Mouse (Mus musculus): ENCODE results near the gene Tmtc4. TPM values are rescaled to one million over a fixed set of nuclear protein-coding genes. Genes with fewer than 3 reads are reported as not detected.

Gene Tmtc4
- polyA plus RNA-seq, 1 experiment from 2014 or later = 50.6 TPM

DNA sequence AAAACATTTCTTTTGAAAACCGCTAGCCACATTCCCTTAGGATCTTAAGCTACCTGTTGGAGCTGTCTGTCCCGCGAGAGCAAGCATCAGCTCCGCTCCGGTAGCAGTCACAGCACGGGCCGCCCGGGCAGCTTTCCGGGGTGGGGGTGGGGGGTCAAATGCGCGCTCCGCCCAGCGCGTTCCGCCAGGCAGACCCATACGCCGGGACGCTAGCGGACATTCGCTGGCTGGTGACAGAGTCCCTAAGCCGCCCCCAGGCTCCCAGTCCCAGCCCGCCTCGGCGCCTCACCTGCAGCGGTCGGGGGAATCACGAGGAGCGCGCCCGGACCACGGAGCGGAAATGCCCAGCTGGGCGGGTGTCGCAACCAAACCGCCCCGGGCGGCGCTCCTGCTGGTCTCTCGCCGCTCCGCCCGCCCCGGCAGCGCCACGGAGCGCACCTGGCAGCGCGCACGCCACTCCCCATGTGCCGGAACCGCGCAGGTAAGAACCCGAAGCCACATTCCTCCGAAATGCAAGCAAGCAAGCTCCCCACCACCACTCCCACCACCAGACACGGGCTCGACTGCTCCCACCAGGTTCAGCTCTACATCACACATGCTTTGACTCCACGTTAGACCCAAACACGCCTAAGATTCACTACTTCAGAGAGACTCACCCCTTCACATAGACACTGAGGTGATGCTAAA is 70.9 kb downstream of the Tmtc4 start:
- Histone ChIP-seq H3K36me3 (no peaks in the 10 kb centered on the region), H3K27ac (replicated peaks) (no peak overlapping the region; the same call in 1 of the 2 replicates)
- under 1% methylated on average over 51 of the region's 58 CpGs for WGBS

DNA sequence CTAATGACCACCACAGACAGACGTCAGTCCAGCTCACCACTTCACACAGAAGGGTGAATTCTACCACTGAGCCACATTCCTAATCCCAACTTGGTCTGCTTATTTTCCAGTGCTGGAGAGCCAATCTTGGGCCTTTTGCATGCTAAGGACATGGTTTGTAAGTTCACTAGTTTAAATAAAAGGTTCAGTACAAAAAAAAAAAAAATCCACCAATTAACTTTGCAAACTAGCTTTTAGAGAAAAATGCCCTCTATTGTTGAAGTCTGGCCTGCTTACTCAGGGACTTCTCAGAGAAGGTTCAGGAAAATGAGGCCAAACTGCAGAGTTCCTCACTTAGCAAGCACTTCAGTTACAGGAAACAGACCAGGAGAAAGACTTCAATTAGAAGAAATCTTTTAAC is 71.7 kb downstream of the Tmtc4 start:
- Histone ChIP-seq H3K4me3 (peak overlapping the region; percentile 81; the same call in 1 of the 2 replicates), H3K27ac (replicated peaks) (no peak overlapping the region), H3K9me3 (no peaks in the 10 kb centered on the region), H3K4me2 (peak overlapping the region; percentile 99), H3K27me3 (peaks cover 9% of the 10 kb centered on the region; the same call in 1 of the 2 replicates), H3K36me3 (0 out of 2 replicates have a peak, but pooled peaks cover 2% of the 10 kb centered on the region), H3K4me1 (replicated peaks) (peaks cover 14% of the 10 kb centered on the region), H3K9ac (no peak overlapping the region)
- ATAC-seq (ENCODE audit: low FRiP score, low read depth) = no peak
- WGBS = 71% methylated on average over 1 of the region's 1 CpGs

More for the DNA sequence above, 70.9 kb downstream of the Tmtc4 start:
- H3K4me1 ChIP-seq (replicated peaks) = peaks cover 14% of the 10 kb centered on the region
- H3K27me3 ChIP-seq = peaks cover 9% of the 10 kb centered on the region; the same call in 1 of the 2 replicates
- H3K9me3 ChIP-seq = no peaks in the 10 kb centered on the region
- peak; percentile 75 for ATAC-seq (ENCODE audit: low FRiP score, low read depth)
- peak overlapping the region; percentile 99 for H3K4me2 ChIP-seq
- H3K9ac ChIP-seq = peak overlapping the region; percentile 63
- peak overlapping the region; percentile 81 for H3K4me3 ChIP-seq

DNA sequence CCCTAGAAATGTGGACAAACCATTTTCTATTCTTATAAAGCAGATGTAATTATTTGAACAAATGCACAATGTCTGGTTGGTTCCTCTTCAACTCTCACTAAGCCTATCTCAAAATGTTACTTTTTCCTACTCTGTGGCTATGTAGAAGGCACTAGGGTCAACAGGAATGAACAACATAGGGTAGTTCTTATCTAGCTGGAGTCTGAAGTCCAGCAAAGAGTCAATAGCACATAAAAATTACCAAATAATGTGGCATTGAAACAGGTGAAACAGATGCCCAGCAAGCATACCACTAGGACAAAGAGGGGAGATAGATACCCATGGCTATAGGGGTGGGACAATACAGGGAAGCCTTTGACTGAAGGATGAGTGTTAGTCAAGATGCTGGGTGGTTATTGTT is 72.6 kb downstream of the Tmtc4 start:
- ATAC-seq (ENCODE audit: low FRiP score, low read depth) = no peak
- Histone ChIP-seq H3K27ac (replicated peaks) (no peak overlapping the region), H3K4me2 (no peak overlapping the region), H3K4me3 (no peak overlapping the region), H3K4me1 (replicated peaks) (peaks cover 14% of the 10 kb centered on the region), H3K9me3 (no peaks in the 10 kb centered on the region), H3K36me3 (0 out of 2 replicates have a peak, but pooled peaks cover 2% of the 10 kb centered on the region), H3K27me3 (peaks cover 9% of the 10 kb centered on the region; the same call in 1 of the 2 replicates), H3K9ac (no peak overlapping the region)

DNA sequence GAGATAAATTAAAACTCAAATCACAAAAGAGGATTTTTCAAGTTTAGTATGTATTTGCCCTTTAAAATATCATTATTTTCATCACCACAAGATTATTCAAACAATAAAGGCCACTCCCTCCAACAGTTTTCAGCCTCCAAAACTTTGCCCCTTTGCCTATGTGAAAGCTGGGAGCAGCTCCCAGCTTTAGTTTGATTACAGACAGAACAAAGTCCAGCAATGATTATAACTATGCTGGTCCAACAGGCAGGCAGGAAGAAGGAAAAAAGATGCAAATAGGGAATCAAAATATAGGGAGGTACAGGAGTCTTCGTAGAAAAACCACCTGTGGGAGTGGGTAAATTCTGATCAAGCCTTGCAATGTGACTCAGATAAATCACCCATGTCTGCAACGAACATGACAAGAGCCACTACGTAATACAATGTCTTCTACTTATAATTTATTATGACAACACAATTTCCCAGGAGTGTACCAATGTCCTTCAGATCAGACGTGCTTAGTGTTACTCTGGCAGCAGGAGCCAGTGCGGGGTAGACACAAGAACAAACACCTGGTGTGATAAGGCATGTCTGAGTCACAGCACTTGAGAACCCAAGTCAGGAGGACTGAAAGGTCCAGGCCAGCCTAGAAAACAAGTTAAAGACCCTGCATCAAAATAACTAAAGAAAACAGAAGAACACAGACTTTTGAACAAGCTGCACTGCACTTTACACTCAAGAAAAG is 74.3 kb downstream of the Tmtc4 start:
- Histone ChIP-seq H3K4me3 (no peak overlapping the region), H3K36me3 (0 out of 2 replicates have a peak, but pooled peaks cover 2% of the 10 kb centered on the region)
- whole genome bisulfite sequencing = 88% methylated on average over 5 of the region's 5 CpGs

DNA sequence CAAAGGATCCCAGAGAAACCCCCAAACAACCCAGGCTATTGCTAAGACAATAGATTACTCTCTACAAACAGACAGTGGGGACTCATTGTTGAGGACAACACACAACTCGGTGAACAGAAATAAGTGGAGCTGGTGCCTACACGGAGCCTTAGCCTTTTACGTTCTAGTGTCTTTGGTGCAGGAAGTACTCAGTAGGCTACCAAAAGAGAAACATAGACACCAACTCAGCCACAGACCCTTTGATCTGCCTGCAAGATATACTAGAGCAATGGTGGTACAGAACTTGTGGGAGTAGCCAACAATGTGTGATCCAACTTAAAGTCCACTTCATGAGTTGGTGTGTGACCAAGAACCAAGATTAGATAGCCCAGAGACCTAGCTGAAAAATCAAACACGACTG is 75.8 kb downstream of the Tmtc4 start:
- Histone ChIP-seq H3K36me3 (0 out of 2 replicates have a peak, but pooled peaks cover 2% of the 10 kb centered on the region), H3K9ac (no peak overlapping the region), H3K9me3 (no peaks in the 10 kb centered on the region), H3K27ac (replicated peaks) (no peak overlapping the region), H3K4me3 (no peak overlapping the region), H3K27me3 (peaks cover 9% of the 10 kb centered on the region; the same call in 1 of the 2 replicates), H3K4me2 (no peak overlapping the region), H3K4me1 (replicated peaks) (peaks cover 10% of the 10 kb centered on the region)
- ATAC-seq (ENCODE audit: low FRiP score, low read depth) = no peak
- WGBS = 94% methylated on average over 4 of the region's 4 CpGs

More for the DNA sequence above, 74.3 kb downstream of the Tmtc4 start:
- no peak for ATAC-seq (ENCODE audit: low FRiP score, low read depth)
- H3K9ac ChIP-seq = no peak overlapping the region
- H3K27ac ChIP-seq (replicated peaks) = no peak overlapping the region
- H3K4me2 ChIP-seq = no peak overlapping the region
- no peaks in the 10 kb centered on the region for H3K9me3 ChIP-seq
- peaks cover 14% of the 10 kb centered on the region for H3K4me1 ChIP-seq (replicated peaks)
- peaks cover 9% of the 10 kb centered on the region; the same call in 1 of the 2 replicates for H3K27me3 ChIP-seq

DNA sequence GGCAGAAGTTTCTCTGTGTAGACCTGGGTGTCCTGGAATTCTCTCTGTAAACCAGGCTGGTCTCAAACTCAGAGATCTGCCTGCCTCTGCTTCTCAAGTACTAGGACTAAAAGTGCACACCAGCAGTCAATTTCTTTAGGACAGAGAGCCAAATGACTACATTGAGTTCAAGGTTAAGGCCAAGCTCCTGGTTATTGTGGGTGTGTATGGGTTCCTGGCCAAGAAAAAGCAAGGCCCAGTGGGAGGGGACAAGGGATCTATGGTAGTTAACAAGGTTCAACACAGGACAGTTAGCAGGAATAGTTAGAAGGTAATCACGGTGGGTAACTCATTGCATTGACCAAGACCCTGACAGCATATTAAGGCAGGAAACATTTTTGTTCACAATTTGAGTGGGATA is 78.8 kb downstream of the Tmtc4 start:
- 100% methylated on average over 1 of the region's 1 CpGs for whole genome bisulfite sequencing
- H3K27ac ChIP-seq (replicated peaks) = no peak overlapping the region
- no peak overlapping the region for H3K9ac ChIP-seq
- no peak overlapping the region for H3K4me3 ChIP-seq
- H3K4me2 ChIP-seq = no peak overlapping the region
- 0 out of 2 replicates have a peak, but pooled peaks cover 2% of the 10 kb centered on the region for H3K36me3 ChIP-seq
- H3K27me3 ChIP-seq = no peaks in the 10 kb centered on the region
- ATAC-seq (ENCODE audit: low FRiP score, low read depth) = no peak
- H3K9me3 ChIP-seq = no peaks in the 10 kb centered on the region
- H3K4me1 ChIP-seq (replicated peaks) = peaks cover 15% of the 10 kb centered on the region; the same call in 1 of the 2 replicates

DNA sequence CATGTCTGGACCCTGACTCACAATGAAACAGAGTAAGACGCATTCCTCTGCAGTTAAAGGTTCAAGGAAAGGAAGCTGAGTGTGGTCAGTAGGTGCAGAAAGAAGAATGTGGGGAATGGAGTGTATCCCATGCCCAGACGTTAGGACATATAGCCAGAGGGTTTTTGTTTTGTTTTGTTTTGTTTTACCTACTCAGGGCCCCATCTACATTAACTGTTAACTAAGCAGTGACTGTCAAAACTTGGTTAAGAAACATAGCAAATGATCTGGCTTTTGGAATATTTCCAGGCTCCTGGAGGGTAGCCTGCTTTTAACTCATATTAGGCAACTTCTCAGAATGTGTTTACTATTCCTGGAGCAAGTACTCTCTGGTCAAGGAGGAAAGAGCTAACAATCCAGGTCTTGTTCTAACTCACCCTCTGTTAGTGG is 79.9 kb downstream of the Tmtc4 start:
- H3K4me1 ChIP-seq (replicated peaks) = peaks cover 15% of the 10 kb centered on the region; the same call in 1 of the 2 replicates
- ATAC-seq (ENCODE audit: low FRiP score, low read depth) = no peak
- H3K9me3 ChIP-seq = no peaks in the 10 kb centered on the region
- H3K4me2 ChIP-seq = no peak overlapping the region
- H3K4me3 ChIP-seq = no peak overlapping the region
- no peaks in the 10 kb centered on the region for H3K27me3 ChIP-seq
- WGBS = 66% methylated on average over 2 of the region's 2 CpGs
- H3K9ac ChIP-seq = no peak overlapping the region
- no peak overlapping the region for H3K27ac ChIP-seq (replicated peaks)
- H3K36me3 ChIP-seq = 0 out of 2 replicates have a peak, but pooled peaks cover 2% of the 10 kb centered on the region

DNA sequence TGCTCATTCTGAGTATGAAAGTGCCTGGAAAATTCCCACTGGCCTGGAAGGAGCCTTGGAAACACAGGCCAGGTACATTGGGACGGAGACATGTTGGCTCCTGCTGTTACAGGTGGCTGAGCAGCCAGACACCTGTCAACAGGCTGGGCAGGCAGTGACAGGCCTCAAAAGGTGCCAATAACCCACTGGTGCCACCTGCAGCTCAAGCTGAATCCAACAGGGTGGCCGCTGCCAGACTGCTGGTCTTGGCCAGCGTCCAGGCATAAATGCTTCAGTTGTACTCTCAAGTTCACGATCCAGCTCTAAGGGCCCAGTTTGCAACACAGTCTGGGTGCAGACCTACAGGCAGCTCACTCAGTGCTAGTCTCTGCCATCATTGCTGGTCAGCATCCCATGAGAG is 81.0 kb downstream of the Tmtc4 start:
- no peak overlapping the region for H3K9ac ChIP-seq
- no peaks in the 10 kb centered on the region for H3K27me3 ChIP-seq
- H3K9me3 ChIP-seq = no peaks in the 10 kb centered on the region
- 0 out of 2 replicates have a peak, but pooled peaks cover 2% of the 10 kb centered on the region for H3K36me3 ChIP-seq
- peak; percentile 65; the same call in 1 of the 2 replicates for ATAC-seq (ENCODE audit: low FRiP score, low read depth)
- peaks cover 15% of the 10 kb centered on the region; the same call in 1 of the 2 replicates for H3K4me1 ChIP-seq (replicated peaks)
- no peak overlapping the region for H3K4me2 ChIP-seq
- WGBS = 60% methylated on average over 4 of the region's 4 CpGs
- H3K4me3 ChIP-seq = no peak overlapping the region
- 0 out of 2 replicates have a peak overlapping the region, but pooled peaks have one; percentile 4 for H3K27ac ChIP-seq (replicated peaks)

DNA sequence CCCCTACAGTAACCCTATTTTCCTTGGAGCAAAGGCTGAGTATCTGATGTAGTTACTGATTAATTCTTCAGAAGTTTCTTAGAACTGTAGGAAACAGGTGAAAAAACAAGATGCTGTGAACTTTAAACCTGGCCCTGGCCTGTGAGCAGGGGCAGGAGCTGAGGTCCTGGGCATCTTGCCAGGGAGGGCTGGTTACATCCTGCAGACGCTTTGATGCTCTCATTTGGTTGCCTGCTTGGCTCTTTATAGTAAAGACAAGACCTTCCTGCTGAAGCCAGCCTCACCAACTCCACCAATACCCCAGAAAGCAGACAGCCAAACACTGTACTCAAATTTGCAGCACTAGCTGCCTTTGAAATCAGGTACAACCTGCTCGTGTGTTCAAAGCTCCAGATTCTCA is 81.7 kb downstream of the Tmtc4 start:
- 0 out of 2 replicates have a peak overlapping the region, but pooled peaks have one; percentile 4 for H3K27ac ChIP-seq (replicated peaks)
- ATAC-seq (ENCODE audit: low FRiP score, low read depth) = no peak
- no peaks in the 10 kb centered on the region for H3K36me3 ChIP-seq
- H3K9me3 ChIP-seq = no peaks in the 10 kb centered on the region
- WGBS = 66% methylated on average over 2 of the region's 2 CpGs
- H3K4me3 ChIP-seq = no peak overlapping the region
- peaks cover 15% of the 10 kb centered on the region; the same call in 1 of the 2 replicates for H3K4me1 ChIP-seq (replicated peaks)
- H3K4me2 ChIP-seq = no peak overlapping the region
- H3K27me3 ChIP-seq = no peaks in the 10 kb centered on the region
- no peak overlapping the region for H3K9ac ChIP-seq

DNA sequence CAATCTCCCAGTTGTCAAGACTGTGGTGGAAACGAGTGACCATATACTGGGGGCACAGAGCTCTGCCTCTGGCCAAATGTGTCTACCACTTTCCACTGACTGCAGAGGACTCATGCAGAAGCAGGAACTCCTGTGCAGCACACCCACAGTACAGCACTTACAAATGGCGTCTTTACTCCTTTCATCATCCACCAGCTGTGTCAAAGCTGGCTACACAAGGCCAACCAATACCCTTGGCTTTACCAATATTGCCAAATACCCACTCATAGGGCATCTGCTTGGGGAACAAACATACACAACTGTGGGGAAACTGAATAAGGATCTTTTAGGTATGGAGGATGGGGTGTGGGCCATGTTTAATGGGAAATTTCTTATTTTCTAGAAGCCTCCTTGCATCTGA is 82.1 kb downstream of the Tmtc4 start:
- H3K27ac ChIP-seq (replicated peaks) = 0 out of 2 replicates have a peak overlapping the region, but pooled peaks have one; percentile 42
- no peak for ATAC-seq (ENCODE audit: low FRiP score, low read depth)

DNA sequence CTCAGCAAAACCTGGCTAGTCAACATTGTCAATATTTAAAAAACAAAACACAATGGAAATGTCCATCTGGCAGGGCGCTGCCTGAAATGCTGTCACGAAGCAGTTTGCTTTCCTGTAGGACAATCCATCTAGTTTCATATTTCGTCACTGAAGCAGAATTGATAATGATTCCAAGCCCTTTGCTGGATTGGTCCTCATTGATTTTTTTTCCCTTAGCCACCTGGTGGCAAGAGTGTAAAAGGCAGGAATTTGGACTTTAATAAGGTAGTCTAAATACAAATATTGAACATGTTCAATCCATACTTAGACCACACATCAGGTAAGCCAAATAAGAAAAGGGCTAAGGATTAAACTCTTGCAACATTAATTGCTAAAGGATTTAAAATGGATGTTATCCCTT is 82.7 kb downstream of the Tmtc4 start:
- Histone ChIP-seq H3K27me3 (no peaks in the 10 kb centered on the region), H3K4me1 (replicated peaks) (peaks cover 15% of the 10 kb centered on the region; the same call in 1 of the 2 replicates), H3K4me2 (no peak overlapping the region), H3K4me3 (no peak overlapping the region), H3K9me3 (no peaks in the 10 kb centered on the region), H3K36me3 (no peaks in the 10 kb centered on the region), H3K9ac (no peak overlapping the region), H3K27ac (replicated peaks) (no peak overlapping the region)
- ATAC-seq (ENCODE audit: low FRiP score, low read depth) = no peak
- WGBS = 75% methylated on average over 3 of the region's 3 CpGs

More for the DNA sequence above, 82.1 kb downstream of the Tmtc4 start:
- H3K27me3 ChIP-seq = no peaks in the 10 kb centered on the region
- no peak overlapping the region for H3K4me3 ChIP-seq
- no peak overlapping the region for H3K9ac ChIP-seq
- H3K4me1 ChIP-seq (replicated peaks) = peaks cover 15% of the 10 kb centered on the region; the same call in 1 of the 2 replicates
- 87% methylated on average over 2 of the region's 2 CpGs for WGBS
- no peaks in the 10 kb centered on the region for H3K36me3 ChIP-seq
- H3K9me3 ChIP-seq = no peaks in the 10 kb centered on the region
- H3K4me2 ChIP-seq = no peak overlapping the region

DNA sequence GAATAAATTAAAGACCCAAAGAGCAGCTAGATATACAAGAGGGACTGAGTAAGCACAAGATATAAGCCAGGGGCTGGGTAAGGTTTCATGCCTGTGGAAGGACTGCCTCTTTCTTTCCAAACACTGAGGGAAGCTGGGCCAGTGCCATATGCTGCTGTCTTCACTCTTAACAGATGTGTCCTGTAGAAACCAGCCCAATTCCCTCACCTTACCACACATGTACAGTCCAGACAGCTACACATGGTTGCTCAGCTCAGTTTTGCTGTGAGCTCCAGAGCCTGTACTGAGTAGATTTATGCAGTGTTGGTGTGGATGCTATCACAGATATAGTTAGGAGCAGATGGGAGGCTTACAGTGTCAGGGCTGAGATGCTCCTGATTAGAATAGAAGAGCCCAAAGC is 83.2 kb downstream of the Tmtc4 start:
- Histone ChIP-seq H3K27ac (replicated peaks) (no peak overlapping the region), H3K4me2 (no peak overlapping the region), H3K9ac (no peak overlapping the region), H3K4me1 (replicated peaks) (peaks cover 15% of the 10 kb centered on the region; the same call in 1 of the 2 replicates), H3K9me3 (no peaks in the 10 kb centered on the region), H3K4me3 (no peak overlapping the region), H3K27me3 (no peaks in the 10 kb centered on the region), H3K36me3 (no peaks in the 10 kb centered on the region)
- no peak for ATAC-seq (ENCODE audit: low FRiP score, low read depth)

All from hindbrain, embryonic 15.5 days (tissue).